Mouse (Mus musculus) adrenal gland, adult (tissue): ENCODE measurements at regions not wholly inside any gene's neighbourhood (a gene's known extent, or its start where the extent isn't known, plus 50 kb on each side); places are given as distances from the start of the nearest gene placed in this dataset.

Source experiments
- DNase-seq, 2 experiments: peaks; one replicate each; pipeline ENCODE4 v3.0.0; 2022 to 2023; ENCODE audit warnings: low spot score in 1 of 2; ENCODE audit not compliant: inconsistent age in 2 of 2

- DNase-seq = no peak
Measured at GRCm38 (mm10) chr5:46794028-46794705, 936.8 kb upstream of the Lcorl start.

GRCm38 (mm10) chr5:46791051-46791450, 933.6 kb upstream of the Lcorl start:
- no peak for DNase-seq

GRCm38 (mm10) chr5:46790536-46790935, 933.1 kb upstream of the Lcorl start:
- peak; percentile 33 to 56 for DNase-seq

GRCm38 (mm10) chr5:46787079-46787478, 929.7 kb upstream of the Lcorl start:
- DNase-seq = no peak

- DNase-seq = no peak
Measured at GRCm38 (mm10) chr5:46756094-46756493, 898.7 kb upstream of the Lcorl start.

- DNase-seq = no peak
Measured at GRCm38 (mm10) chr5:46740034-46740582, 882.7 kb upstream of the Lcorl start.

DNA sequence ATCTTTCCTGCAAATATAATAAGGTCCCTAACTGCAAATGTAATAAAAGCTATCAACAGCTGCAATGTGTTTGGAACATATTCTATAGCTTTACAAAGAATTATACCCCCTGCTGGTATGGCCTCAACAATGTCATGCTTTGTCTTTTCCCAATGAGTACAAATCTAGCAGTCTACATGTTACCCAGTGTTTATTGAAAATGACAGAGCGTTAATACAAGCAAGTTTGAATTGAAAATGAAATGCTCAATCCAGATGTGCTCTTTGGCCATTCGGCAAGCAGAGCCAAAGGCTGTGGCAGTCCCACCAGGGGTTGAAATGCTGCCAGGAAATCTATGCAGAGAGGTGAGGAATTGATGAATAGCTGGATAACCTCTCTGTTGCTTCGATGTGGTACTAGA, 875.1 kb upstream of the Lcorl start:
- DNase-seq = no peak

DNA sequence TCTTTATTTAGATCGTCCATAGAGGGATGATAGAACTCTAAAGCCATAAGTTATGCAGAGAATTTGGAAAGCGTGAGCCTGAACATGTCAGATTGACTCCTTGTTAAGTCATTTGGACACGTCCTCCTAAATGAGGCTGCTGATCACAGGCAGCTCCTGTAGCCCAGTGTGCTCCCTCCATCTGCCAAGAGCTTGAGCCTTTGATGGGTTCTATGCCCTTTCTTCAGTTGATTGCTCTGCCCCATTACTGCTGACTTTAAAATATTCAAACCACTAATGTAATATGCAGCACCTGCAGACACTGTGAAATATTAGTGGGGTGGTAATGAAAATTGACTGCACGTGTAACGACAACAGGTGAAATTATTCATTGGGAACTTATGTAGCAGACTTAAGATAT, 874.6 kb upstream of the Lcorl start:
- no peak for DNase-seq

DNA sequence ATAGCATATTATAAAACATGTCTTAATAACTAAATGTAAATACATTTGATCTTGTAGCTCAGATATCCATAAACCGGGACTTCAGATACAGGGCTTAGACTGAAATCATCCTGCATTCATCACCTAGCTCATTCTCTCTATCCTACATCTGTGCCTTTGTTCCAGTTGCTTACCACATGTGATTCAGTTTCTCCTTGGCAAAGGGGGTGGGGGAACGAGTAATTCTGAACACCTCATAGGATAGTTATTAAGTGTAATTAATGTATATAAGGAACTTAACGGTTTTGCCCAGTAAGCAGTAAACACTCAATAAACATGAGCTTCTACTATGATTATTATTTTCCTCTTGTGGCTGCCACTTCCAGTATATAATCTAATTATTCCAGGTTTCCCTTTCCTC, 873.9 kb upstream of the Lcorl start:
- no peak for DNase-seq

DNA sequence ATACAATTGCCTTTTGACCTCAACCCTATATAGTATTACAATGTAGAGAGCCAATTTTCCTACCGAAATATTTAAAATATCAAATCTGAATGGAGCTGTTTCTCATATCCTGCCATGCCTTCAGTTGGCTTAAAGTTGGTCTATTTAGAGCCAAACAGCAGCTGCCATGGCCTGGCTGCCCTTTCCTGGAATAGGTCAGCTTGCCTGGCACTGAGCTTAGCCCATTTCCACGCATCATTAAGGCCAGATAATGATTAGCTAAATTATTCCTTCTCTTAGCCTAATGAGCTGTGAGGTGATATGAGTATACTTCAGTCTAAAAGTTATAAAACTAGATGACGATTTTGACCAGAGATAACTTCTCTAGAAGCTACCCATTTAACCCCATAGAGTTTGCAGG, 852.2 kb upstream of the Lcorl start:
- no peak for DNase-seq

DNA sequence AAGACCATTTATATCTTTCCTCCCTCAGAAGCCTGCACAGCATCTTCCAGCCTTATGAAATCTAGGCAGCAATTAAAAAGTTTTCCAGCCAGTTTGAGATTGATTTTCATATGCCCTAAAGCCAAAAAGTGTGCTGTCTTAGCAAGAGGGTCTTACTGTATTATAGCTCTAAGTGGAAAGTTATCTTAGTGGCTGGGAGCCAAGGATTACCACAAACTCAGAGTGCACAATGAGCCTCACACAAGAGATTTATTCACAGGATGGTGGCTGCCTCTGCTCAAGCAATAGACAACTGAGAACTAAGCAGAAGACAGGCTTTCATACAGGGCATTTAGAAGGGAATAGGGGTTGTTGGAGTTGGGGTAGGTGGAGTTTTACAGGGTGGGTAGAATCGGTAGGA, 850.4 kb upstream of the Lcorl start:
- no peak for DNase-seq

DNA sequence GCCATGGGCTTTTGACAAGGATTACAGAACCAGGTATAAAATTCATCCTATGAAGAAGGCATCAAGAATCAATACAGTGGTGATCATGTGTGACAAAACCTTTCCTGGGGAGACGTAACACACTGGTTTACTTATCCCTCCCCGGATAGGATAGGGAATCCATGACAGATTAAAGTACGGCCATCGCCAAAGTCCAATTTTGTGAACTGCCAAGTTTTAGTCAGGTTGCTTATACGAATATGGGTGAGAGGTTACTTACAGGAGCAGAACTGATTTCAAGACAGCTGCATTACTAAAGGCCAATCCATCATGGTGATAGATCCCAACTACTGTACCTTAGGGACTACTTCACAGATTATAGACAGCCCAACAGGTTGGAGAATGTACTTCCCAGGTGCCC, 849.6 kb upstream of the Lcorl start:
- DNase-seq = no peak

DNA sequence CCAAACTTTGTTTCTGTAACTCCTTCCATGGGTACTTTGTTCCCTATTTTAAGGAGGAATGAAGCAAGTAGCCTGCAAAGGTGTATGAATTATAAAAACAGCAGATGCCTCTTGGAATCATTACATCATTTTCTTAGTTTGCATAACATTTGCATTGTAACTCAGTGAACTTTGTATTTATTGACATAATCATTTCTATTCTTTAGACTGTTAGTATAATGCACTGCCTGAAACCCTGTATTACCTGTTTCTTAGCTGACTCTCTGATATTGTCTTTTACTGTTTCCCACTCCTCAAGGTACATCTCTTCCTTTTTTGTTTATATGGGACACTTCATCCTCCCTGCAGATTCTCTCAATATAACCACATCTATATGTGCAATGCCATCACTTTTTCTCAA, 820.6 kb upstream of the Lcorl start:
- no peak for DNase-seq

DNA sequence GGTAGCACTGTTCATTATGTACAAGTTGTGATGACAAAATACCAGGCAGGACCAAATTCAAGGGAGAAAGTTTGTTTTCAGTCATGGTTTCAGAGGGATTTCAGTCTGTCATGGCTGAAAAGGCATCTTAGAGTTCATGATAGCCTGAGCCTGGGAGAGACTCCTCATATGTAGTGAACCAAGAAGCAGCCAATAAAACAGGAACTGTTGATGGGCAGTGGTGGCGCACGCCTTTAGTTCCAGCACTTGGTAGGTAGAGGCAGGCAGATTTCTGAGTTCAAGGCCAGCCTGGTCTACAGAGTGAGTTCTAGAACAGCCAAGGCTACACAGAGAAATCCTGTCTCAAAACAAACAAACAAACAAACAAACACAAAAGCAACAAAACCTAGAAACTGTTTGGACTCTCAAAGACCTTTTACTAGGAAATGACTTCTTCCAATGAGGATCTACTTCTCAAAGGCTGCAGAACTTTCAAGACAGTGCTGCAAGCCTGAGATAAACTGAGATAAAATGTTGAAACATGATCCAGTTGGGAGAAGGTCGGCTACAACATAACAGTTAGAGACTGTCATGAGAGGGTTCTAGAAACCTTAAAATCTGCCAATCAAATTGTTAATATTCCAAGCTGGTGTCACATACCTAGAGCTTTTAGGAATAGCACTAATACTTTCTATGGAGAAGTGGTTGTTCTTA, 817.5 kb upstream of the Lcorl start:
- no peak for DNase-seq

- peak in 1 of 2 experiments; percentile 25 for DNase-seq
Measured at GRCm38 (mm10) chr5:46673413-46673812, 816.0 kb upstream of the Lcorl start.

- no peak for DNase-seq
Measured at GRCm38 (mm10) chr5:46670484-46670883, 813.1 kb upstream of the Lcorl start.

GRCm38 (mm10) chr5:46666250-46666649, 808.8 kb upstream of the Lcorl start:
- no peak for DNase-seq

DNA sequence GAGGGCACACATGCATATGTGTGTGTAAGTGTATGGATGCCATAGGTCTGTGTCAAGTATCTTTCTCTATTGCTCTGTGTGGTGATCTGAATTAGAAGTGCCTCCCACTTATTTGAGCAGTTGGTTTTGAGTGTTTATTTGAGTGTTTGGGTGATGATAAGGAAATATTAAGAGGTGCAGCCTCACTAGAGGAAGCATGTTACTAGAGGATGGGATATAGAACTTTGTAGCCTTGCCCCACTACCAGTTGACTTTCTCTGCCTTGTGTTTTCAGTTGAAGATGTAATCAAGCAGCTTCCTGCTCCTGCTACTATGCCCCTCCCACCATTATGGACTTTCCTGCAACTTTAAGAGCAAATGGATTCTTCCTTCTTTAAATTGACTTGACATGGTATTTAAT, 799.6 kb upstream of the Lcorl start:
- no peak for DNase-seq

- DNase-seq = no peak
Measured at GRCm38 (mm10) chr5:46654189-46654588, 796.8 kb upstream of the Lcorl start.

- DNase-seq = no peak
Measured at GRCm38 (mm10) chr5:46643009-46643408, 785.6 kb upstream of the Lcorl start.

DNA sequence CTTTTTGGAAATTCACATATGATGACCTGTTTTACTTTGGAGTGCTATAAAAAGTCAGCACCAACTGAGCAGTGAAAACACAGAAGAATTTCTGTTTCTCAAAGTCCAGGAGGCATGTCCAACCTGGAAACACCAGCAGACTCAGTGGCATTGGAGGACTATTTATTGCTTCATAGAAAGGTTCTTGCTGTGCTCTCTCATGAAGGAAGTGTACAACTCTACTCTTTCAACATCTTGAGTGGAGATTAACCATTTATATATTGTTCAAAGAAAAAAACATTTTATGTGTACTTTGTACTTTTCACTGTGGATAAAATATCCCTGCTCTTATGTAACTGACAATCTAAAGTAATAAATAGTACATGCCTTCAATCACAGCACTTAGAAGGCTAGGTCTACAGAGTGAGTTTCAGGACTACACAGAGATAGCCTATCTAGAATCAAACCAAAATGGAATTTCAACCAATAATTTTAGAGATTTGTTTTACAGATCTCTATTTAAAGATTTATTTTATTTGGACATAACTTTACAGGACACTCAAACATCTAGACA, 777.8 kb upstream of the Lcorl start:
- no peak for DNase-seq
